Mouse (Mus musculus): ENCODE measurements around the gene Galr2. TPM values are rescaled to one million over a fixed set of nuclear protein-coding genes. Genes with fewer than 3 reads are reported as not detected.
"Not testable (repeated sequence)": the region's sequence is repeated elsewhere in the genome, so short reads cannot be mapped to it uniquely, and the experiment has no call there.

Gene Galr2
- polyA plus RNA-seq, 1 experiment from 2014 or later, result 0.56 TPM

DNA sequence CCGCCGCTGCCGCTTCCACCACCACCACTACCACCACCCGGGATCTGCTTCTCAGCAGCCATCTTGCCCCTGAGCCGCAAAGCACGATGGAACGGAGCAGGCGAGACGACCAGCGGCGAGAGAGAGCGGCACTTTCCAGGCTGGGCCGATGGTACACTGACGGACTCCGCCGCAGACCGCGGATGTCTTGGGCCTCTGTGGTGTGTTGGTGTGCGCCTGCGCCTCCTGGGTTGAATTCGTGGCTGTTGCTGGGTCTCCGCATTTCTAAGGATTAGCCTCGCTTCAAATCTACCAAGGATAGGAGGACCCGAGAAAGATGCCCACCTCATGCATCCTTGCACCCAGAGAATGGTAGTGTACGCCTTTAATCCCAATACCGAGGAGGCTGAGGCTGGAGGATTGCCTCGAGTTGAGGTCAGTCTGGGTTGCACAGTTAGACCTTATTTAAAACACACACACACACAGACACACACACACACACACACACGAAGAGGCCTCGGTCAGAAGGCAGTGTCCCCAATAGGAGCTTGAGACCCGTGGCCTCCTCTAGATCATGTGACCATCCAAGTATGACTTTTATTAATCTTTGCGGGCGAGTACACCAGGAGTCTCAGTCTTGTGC, 6.6 kb upstream of the Galr2 start, which contains the start of gene Srp68:
Srp68 (minus strand) TSS at position 173 of the 622 bp plus-strand sequence.
- Histone ChIP-seq H3K27me3 (no peaks in the 10 kb centered on the region), H3K27ac (peak within 1 kb of the TSS; percentile 91), H3K4me1 (peaks cover 20% of the 10 kb centered on the region), H3K9me3 (replicated peaks) (no peaks in the 10 kb centered on the region), H3K9ac (peak within 1 kb of the TSS; percentile 90), H3K4me3 (peak within 1 kb of the TSS; percentile 78), H3K4me2 (replicated peaks) (peak within 1 kb of the TSS; percentile 83), H3K36me3 (peaks cover 24% of the 10 kb centered on the region)
- ATAC-seq (ENCODE audit: low FRiP score), result peak; percentile 98
- 4% methylated on average over 32 of the region's 32 CpGs for WGBS

DNA sequence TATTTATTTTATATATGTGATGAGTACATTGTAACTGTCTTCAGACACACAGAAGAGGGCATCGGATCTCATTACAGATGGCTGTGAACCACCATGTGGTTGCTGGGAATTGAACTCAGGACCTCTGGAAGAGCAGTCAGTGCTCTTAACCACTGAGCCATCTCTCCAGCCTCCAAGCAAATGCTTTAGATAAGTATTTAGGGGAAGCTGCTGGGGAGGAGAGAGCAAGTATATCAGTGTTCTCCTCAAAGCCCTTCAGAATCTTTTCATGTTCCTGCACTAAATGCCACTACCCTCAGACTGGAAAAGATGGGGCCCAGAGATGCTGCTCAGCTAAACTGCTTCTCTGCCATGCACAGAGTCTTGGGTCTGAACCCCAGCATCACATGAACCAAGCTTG, 3.6 kb upstream of the Galr2 start:
- not testable (repeated sequence) for H3K4me2 ChIP-seq (replicated peaks); H3K9ac ChIP-seq; ATAC-seq (ENCODE audit: low FRiP score); H3K27ac ChIP-seq; H3K36me3 ChIP-seq; H3K9me3 ChIP-seq (replicated peaks); H3K4me3 ChIP-seq
- H3K4me1 ChIP-seq, result peaks cover 26% of the 10 kb centered on the region
- 91% methylated on average over 1 of the region's 1 CpGs for WGBS
- H3K27me3 ChIP-seq, result peaks cover 26% of the 10 kb centered on the region

DNA sequence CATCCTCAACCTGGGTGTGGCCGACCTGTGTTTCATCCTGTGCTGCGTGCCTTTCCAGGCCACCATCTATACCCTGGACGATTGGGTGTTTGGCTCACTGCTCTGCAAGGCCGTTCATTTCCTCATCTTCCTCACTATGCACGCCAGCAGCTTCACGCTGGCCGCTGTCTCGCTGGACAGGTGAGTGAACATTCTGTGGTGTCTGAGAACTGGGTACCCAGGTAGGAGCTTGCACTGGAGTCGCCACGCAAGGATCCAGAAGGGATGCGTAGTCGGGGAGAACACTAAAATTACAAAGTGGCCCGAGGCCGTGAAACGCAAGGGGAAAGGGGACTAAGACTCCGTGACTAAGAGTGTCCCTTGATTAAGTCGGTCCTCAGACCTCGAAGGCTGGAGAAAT, 932 bp downstream of the Galr2 start:
- Histone ChIP-seq H3K9me3 (replicated peaks) (no peaks in the 10 kb centered on the region), H3K36me3 (no peaks in the 10 kb centered on the region), H3K4me1 (peaks cover 19% of the 10 kb centered on the region), H3K27ac (no peak overlapping the region), H3K4me2 (replicated peaks) (peak overlapping the region; percentile 52), H3K4me3 (peak overlapping the region; percentile 31), H3K27me3 (peaks cover 67% of the 10 kb centered on the region), H3K9ac (0 out of 2 replicates have a peak overlapping the region, but pooled peaks have one; percentile 41)
- WGBS, result 3% methylated on average over 18 of the region's 18 CpGs
- no peak for ATAC-seq (ENCODE audit: low FRiP score)

DNA sequence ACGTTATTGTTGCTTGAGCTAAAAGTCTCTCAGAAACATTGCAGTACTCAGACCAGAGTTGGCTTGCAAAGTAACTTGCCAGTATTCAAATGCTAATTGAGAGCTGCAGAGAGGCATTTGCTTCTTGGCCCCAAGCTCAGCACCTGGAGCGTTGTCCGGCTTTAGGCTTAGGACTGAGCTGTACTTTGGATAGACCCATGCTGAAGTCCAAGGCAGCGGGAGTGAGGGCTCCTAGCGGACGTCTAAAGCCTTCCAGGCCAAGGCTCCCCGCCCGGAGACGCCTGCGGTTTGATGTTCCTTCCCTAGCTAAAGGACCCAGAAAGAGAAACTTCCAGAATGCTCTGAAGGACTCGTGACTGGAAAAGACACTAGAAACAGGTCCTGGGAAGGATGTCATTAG, 1.4 kb downstream of the Galr2 start:
- Histone ChIP-seq H3K4me1 (peaks cover 19% of the 10 kb centered on the region), H3K9ac (no peak overlapping the region), H3K27me3 (peaks cover 67% of the 10 kb centered on the region), H3K36me3 (no peaks in the 10 kb centered on the region), H3K27ac (no peak overlapping the region), H3K4me3 (peak overlapping the region; percentile 31; the same call in 1 of the 2 replicates), H3K9me3 (replicated peaks) (no peaks in the 10 kb centered on the region), H3K4me2 (replicated peaks) (0 out of 2 replicates have a peak overlapping the region, but pooled peaks have one; percentile 52)
- 2% methylated on average over 11 of the region's 11 CpGs for WGBS
- no peak for ATAC-seq (ENCODE audit: low FRiP score)

DNA sequence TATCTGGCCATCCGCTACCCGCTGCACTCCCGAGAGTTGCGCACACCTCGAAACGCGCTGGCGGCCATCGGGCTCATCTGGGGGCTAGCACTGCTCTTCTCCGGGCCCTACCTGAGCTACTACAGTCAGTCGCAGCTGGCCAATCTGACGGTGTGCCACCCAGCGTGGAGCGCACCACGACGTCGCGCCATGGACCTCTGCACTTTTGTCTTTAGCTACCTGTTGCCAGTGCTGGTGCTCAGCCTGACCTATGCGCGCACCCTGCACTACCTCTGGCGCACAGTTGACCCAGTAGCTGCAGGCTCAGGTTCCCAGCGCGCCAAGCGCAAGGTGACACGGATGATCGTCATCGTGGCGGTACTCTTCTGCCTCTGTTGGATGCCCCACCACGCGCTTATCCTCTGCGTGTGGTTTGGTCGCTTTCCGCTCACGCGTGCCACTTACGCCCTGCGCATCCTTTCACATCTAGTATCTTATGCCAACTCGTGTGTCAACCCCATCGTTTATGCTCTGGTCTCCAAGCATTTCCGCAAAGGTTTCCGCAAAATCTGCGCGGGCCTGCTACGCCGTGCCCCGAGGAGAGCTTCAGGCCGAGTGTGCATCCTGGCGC, 2.3 kb downstream of the Galr2 start:
- Histone ChIP-seq H3K9me3 (replicated peaks) (no peaks in the 10 kb centered on the region), H3K27ac (no peak overlapping the region), H3K27me3 (peaks cover 67% of the 10 kb centered on the region), H3K4me1 (peaks cover 19% of the 10 kb centered on the region), H3K4me2 (replicated peaks) (no peak overlapping the region), H3K4me3 (no peak overlapping the region), H3K36me3 (peaks cover 9% of the 10 kb centered on the region), H3K9ac (no peak overlapping the region)
- ATAC-seq (ENCODE audit: low FRiP score), result no peak
- WGBS, result 9% methylated on average over 48 of the region's 48 CpGs

DNA sequence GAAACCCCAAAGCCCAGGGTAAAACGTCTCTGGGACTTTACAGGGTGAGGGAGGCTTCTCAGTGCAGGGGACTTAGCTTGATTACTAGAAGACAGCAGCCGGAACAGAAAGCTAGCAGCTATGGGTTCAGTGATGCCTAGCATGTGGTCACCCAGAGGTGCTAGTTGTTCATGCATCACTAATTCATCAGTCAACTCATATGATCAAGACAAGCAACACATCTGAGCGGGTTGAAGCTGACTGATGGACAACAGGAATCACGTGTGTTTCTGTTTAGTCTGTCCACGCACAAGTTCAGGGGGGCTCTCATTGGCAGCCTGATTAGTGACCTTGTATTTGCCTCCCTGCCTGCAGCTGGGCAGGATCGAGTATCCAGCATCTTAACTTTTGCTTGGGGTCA, 3.2 kb downstream of the Galr2 start:
- H3K4me2 ChIP-seq (replicated peaks), result no peak overlapping the region
- no peak for ATAC-seq (ENCODE audit: low FRiP score)
- WGBS, result 53% methylated on average over 6 of the region's 6 CpGs
- peaks cover 67% of the 10 kb centered on the region for H3K27me3 ChIP-seq
- no peaks in the 10 kb centered on the region for H3K9me3 ChIP-seq (replicated peaks)
- no peak overlapping the region for H3K4me3 ChIP-seq
- no peak overlapping the region for H3K27ac ChIP-seq
- H3K9ac ChIP-seq, result no peak overlapping the region
- H3K4me1 ChIP-seq, result peaks cover 19% of the 10 kb centered on the region
- H3K36me3 ChIP-seq, result peaks cover 19% of the 10 kb centered on the region

DNA sequence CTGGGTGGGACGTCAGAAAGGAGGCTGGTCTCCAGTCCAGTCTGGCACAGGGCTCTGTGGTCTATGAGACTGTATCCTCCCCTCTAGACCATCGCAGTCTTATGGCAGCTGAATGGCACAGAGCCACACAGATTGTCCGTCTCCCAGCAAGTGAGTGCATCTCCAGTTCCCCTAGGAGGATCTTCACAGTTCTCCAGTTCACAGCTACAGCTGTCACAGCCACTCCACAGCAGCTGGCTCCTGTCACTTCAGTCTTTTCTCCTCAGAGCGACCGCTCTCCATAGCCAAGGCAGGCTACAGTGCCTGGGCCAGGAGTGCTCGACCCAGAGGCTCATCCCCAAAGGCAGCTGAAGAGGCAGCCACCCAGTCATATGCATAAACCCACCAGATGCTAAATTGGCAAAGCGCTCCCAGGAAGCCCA, 5.0 kb downstream of the Galr2 start:
- Histone ChIP-seq H3K4me2 (replicated peaks) (no peak overlapping the region), H3K27ac (no peak overlapping the region), H3K9ac (no peak overlapping the region), H3K4me1 (peaks cover 19% of the 10 kb centered on the region), H3K4me3 (no peak overlapping the region), H3K27me3 (peaks cover 55% of the 10 kb centered on the region), H3K9me3 (replicated peaks) (no peaks in the 10 kb centered on the region), H3K36me3 (peaks cover 37% of the 10 kb centered on the region)
- WGBS, result 63% methylated on average over 7 of the region's 7 CpGs
- no peak for ATAC-seq (ENCODE audit: low FRiP score)

DNA sequence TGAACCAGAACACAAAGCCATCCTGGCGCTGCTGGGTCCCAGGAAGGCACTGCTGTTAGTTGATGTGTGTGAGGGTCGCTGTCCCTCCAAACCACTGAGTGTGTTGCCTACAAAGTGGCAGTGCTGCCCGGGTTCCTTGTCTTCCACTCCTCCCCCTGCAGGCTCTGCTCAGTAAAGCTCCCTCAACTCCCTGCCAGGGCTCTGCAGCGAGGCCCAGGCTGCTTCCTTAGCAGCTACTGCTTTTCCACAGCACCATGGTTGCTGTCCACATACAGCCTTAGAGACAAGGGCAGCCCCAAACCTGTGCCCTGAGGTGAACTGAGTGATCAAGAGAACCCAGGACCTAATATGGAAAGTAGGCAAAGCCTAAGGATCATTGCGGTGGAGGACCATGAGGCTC, 6.6 kb downstream of the Galr2 start:
- Histone ChIP-seq H3K36me3 (peaks cover 52% of the 10 kb centered on the region), H3K27me3 (peaks cover 39% of the 10 kb centered on the region), H3K4me3 (no peak overlapping the region), H3K4me1 (peaks cover 6% of the 10 kb centered on the region; the same call in 1 of the 2 replicates), H3K9ac (no peak overlapping the region; the same call in 1 of the 2 replicates), H3K9me3 (replicated peaks) (no peaks in the 10 kb centered on the region), H3K4me2 (replicated peaks) (no peak overlapping the region), H3K27ac (0 out of 2 replicates have a peak overlapping the region, but pooled peaks have one; percentile 26)
- 69% methylated on average over 5 of the region's 5 CpGs for WGBS
- ATAC-seq (ENCODE audit: low FRiP score), result no peak

DNA sequence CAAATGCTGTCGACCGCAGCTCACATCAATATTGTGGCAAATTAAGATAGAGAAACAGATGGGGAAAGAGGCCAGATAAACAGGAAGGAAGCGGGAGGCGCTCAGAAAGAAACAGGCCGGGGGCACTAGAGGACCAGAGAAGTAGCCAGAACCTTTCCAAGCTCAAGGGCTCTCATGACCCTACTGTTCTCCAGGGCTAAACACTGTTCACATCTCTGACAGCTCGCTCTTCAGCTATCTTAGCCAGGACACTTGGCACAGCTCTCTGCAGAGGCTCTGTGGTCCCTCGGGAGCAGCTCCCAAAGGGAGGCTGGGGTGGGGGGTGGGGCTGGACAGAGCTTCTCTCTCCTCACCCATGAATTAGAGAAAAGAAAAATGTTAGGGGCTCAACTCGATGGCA, 9.8 kb downstream of the Galr2 start:
- no peak overlapping the region for H3K9ac ChIP-seq
- 87% methylated on average over 8 of the region's 8 CpGs for WGBS
- H3K4me2 ChIP-seq (replicated peaks), result no peak overlapping the region
- H3K36me3 ChIP-seq, result peaks cover 78% of the 10 kb centered on the region
- no peaks in the 10 kb centered on the region for H3K9me3 ChIP-seq (replicated peaks)
- peaks cover 7% of the 10 kb centered on the region for H3K27me3 ChIP-seq
- ATAC-seq (ENCODE audit: low FRiP score), result no peak
- peaks cover 6% of the 10 kb centered on the region; the same call in 1 of the 2 replicates for H3K4me1 ChIP-seq
- no peak overlapping the region for H3K4me3 ChIP-seq
- no peak overlapping the region for H3K27ac ChIP-seq

DNA sequence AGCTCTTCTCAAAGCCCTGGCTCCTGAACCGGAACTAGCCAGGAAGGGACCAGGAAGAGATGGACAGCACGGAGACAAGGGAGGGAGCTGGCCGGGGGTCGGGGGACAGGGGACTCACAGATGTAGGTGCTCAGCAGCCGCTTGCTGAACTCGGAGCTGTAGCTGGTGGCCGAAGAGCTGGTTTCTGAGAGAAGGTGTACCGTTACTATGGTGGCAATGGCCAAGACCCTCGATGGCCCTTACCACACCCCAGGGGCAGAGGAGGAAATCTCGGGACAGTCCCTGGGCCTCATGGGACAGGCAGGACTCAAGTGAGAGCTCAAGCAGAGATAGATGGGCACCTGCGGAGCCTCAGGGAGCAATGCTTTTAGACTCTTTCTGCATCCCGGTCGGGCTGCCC, 11.7 kb downstream of the Galr2 start:
- Histone ChIP-seq H3K4me3 (no peak overlapping the region), H3K4me1 (no peaks in the 10 kb centered on the region), H3K27me3 (no peaks in the 10 kb centered on the region), H3K27ac (no peak overlapping the region), H3K9me3 (replicated peaks) (no peaks in the 10 kb centered on the region), H3K9ac (no peak overlapping the region), H3K36me3 (peaks cover 93% of the 10 kb centered on the region), H3K4me2 (replicated peaks) (no peak overlapping the region)
- WGBS, result 96% methylated on average over 13 of the region's 13 CpGs
- no peak for ATAC-seq (ENCODE audit: low FRiP score)

DNA sequence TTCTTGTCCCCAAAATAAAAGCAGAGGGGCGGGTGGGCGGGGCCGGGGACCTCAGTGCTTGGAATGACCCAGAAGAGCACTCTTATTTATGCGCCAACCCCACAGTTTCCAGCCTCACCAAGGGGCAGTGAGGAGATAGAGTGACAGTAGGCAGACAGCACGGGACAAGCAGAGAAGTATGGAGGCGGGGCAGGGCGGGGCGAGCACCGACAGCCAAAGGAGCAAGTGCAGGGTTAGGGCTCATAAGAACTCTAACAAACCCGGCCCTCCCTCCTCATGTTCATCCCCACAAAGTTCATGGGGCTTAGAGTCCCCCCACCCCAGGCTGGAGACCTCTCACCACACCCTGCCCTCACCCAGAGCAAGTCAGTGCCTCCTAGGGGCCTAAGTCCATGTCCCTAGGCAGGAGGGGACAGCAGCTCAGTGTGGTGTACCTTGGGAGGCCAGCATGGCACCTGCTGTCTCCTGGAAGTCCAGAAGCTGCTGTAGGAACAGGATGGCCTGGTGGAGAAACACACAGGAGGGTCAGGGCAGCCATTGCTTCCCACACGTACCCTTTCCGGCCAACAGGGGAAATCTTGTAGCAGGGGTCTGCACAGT, 12.9 kb downstream of the Galr2 start:
- Histone ChIP-seq H3K36me3 (peaks cover 92% of the 10 kb centered on the region), H3K9ac (no peak overlapping the region), H3K27ac (no peak overlapping the region), H3K27me3 (no peaks in the 10 kb centered on the region), H3K4me2 (replicated peaks) (no peak overlapping the region), H3K4me1 (no peaks in the 10 kb centered on the region), H3K4me3 (no peak overlapping the region), H3K9me3 (replicated peaks) (no peaks in the 10 kb centered on the region)
- 80% methylated on average over 12 of the region's 12 CpGs for WGBS
- 0 out of 2 replicates have a peak, but pooled peaks have one; percentile 26 for ATAC-seq (ENCODE audit: low FRiP score)

DNA sequence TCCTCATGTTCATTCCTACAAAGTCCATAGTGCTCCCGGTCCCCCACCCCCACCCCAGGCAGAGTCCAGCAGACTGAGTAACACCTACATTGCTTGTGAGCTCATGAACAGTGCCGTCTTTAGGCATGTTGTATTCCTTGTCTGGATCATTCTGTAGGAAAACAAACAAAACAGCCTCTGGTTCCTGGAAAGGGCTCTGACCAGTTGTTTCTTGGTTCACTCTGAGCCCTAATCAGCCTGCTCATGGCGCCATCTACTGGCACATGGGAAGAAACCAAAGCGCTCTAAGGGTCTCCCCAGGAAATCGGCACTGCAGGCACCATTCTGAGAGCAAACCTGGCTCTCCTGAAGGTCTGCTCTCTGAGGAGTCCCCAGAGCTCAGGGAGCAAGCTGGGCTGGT, 13.6 kb downstream of the Galr2 start:
- WGBS, result 33% methylated on average over 5 of the region's 5 CpGs
- Histone ChIP-seq H3K9me3 (replicated peaks) (no peaks in the 10 kb centered on the region), H3K4me1 (no peaks in the 10 kb centered on the region), H3K27me3 (no peaks in the 10 kb centered on the region), H3K36me3 (peaks cover 88% of the 10 kb centered on the region), H3K9ac (no peak overlapping the region), H3K4me3 (no peak overlapping the region), H3K27ac (no peak overlapping the region), H3K4me2 (replicated peaks) (no peak overlapping the region)
- ATAC-seq (ENCODE audit: low FRiP score), result peak; percentile 46; the same call in 1 of the 2 replicates

Measured in hindbrain, embryonic 12.5 days (tissue).